Mouse (Mus musculus) gastrocnemius, postnatal 4 days (tissue): ENCODE data around the gene Radil. TPM values are rescaled to one million over a fixed set of nuclear protein-coding genes. Genes with fewer than 3 reads are reported as not detected.
A peak's percentile ranks its signal among the peaks of the same experiment; 100 is the strongest.

Source experiments
- DNase-seq, 2 experiments: peaks; one replicate each; pipeline ENCODE4 v3.0.0; 2021 to 2022; ENCODE audit warnings: low spot score in 2 of 2, mixed read lengths in 2 of 2
- long read RNA-seq, 2 experiments: library from polyadenylated mRNA; stranded (forward); transcript quantifications; one replicate each; pipeline ENCODE4 v2.0.0; 2021
- total RNA-seq, 2 experiments: library from RNA; stranded (reverse); gene quantifications; 2 replicates each; pipeline ENCODE4 v1.2.3; 2021

Gene Radil
- 1 to 10 TPM; 7.2 to 7.9 TPM for total RNA-seq
- long read RNA-seq, experiment 1, partial matches to known transcripts = 1 of 7 reads
- long read RNA-seq, experiment 1, other reads (novel, unspliced or antisense) = 3 of 7 reads
- long read RNA-seq, experiment 2, partial matches to known transcripts = 3 of 9 reads
- long read RNA-seq, experiment 2, other reads (novel, unspliced or antisense) = 2 of 9 reads

GRCm38 (mm10) chr5:142550706-142551652, at the start of gene Radil:
Gene Radil (minus strand): TSS chr5:142551098.
- peak; percentile 97 to 98 for DNase-seq

- no peak for DNase-seq
Observed at GRCm38 (mm10) chr5:142597648-142598390, 46.9 kb upstream of the Radil start.

- DNase-seq = no peak
Observed at GRCm38 (mm10) chr5:142596723-142597122, 45.8 kb upstream of the Radil start.

DNA sequence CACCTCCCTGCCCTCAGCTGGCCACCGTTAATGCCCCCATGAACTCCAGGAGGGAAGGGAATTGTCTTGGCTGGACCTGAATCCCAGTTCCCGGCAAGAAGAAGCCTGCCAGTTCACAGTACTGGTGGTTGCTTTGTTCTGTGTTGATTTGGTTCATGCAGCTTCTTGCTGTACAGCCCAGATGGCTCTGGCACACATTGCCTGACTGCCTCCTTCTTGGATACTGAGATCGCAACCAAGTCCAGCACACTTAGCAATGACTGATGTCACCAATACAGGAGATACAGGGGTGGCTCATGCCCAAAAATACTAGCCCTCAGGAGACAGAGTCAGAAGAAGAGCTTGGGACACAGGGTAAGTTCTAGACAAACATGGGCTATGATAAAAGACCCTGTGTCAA, 44.8 kb upstream of the Radil start:
- DNase-seq = no peak

DNA sequence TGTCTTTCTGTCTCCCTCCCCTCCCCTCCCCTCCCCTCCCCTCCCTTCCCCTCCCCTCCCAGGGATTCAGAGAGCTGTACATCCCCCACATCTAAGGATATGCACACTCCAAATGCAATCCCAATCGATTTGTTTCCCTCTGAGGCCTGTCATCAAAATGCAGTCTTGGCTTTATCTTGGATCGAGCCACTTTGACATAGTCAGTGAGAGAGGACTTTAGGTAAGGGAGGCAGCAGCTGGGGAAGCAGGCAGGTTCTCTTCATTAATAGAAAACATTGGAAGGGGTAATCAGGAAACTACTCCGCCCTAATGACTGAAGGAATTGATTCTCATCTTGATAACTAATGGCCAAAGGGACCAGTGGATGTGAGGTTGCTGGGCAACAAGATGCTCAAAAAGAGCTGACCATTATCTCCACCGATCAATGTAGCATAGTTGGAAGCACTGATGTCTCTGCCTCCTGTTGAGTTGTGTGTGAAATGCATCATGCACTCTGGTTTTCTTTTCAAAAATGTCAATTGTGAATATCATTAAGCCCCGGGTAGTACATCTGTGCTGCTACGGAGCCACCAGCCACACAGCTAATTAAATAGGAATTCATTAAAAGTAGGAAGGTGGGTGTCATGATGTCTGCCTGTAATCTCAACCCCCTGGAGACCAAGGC, 40.2 kb upstream of the Radil start:
- DNase-seq = no peak

DNA sequence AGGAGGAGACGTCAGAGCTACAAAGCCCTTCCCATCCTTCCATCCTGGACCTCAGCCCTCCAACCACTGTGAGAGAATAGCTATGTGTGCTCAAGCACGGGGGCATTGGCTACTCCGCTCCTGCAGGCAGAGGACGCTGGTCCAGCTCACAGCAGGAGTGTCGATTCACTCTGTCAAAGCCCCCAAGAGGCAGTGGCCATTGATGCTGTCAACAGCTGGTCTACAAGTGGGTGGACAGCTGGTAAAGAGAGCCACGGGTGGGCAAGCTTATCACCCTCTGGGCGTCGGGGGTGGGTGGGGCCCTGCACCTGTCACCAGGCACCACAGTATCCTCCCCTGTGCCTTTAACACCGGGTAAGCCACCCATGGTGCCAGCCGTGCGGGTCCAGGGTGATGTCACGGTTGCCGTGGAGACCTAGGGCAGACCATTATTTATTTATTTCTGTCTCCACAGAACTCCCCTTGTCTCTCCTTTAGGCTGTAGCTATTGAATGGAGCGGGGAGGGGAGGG, 32.8 kb upstream of the Radil start:
- DNase-seq = no peak

GRCm38 (mm10) chr5:142581517-142581916, 30.6 kb upstream of the Radil start:
- DNase-seq = peak; percentile 46 to 54

DNA sequence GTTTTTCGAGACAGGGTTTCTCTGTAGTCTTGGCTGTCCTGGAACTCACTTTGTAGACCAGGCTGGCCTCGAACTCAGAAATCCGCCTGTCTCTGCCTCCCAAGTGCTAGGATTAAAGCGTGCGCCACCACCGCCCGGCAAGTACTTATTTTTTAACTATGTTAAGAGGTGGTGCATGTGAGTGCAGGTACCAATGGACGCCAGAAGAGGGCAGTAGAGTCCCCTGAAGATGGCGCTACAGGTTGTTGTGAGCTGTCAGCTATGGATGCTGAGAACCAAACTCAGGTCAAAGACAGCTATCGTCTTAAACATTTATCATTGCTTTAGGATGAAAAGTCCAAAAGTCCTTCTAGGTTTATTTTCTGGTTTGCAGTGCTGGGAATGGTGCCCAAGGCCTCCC, 27.3 kb upstream of the Radil start:
- DNase-seq = no peak

DNA sequence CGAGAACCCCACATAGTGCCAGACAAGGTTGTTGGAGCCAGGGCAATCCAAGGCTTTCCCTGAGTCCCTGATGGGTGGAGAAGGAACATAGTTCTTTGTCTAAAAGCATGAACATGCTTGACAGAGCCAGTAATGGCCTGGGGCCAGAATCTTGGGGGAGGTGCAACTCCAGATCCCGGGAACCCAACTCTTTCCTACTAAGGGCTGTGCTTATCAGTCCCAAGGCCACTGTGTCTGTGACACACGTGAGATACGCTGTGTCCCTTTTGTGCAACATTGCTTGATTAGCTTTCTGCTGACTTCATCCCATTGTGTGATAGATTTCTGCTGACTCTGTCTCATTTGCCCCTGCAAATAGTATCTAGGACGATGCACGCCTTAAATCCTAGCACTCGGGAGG, 25.9 kb upstream of the Radil start:
- peak in 1 of 2 experiments; percentile 24 for DNase-seq

DNA sequence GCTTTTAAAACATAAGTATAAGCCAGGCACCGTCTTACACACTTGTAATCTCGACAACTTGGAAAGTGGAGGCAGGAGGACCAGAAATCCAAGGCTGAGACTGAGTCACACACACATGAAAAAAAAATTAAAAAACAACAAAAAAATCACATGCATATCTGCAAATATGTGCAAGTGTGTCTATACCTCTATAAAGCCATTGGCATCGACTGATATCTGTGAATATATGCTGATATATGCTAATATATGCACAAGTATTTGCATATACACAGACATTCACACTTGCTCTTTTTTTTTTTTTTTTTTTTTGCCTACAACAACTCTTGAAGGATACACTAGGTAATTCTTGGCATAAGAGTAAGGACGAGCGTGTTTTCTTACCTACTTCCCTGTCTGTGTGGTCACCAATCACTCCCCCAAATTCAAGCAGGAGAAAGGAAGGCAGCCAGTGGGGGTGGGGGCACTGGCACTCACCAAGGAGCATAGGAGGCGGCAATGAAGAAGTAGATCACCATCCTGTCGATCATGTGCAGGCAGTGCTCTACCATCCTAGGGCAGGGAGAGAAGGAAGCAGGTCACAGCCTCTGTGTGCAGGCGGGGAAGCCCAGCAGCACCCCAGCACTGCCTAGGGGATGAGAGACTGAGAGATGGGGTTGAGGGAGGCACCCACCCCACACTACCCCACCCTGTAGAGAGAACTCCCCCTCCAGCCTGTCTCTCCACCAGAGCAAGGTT, 23.6 kb upstream of the Radil start:
- DNase-seq = no peak

DNA sequence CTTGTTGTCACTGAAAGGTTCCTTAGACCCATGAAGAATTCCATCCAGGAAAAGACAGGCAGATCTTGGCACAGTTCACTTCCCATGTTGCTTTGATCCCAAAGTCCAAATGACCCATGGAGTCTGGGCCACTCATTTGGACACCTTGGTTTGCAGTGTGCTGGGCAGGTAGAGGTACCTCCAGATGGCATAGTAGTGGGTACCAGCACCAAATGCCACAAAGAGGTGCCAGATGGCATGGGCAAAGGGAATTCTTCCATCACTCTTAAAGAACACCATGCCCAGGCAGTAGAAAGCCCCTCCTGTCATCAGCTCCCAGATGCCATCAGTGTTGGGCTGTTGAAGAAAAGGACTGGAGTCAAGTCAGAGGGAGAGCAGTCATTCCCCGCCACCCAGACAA, 13.7 kb upstream of the Radil start:
- no peak for DNase-seq

DNA sequence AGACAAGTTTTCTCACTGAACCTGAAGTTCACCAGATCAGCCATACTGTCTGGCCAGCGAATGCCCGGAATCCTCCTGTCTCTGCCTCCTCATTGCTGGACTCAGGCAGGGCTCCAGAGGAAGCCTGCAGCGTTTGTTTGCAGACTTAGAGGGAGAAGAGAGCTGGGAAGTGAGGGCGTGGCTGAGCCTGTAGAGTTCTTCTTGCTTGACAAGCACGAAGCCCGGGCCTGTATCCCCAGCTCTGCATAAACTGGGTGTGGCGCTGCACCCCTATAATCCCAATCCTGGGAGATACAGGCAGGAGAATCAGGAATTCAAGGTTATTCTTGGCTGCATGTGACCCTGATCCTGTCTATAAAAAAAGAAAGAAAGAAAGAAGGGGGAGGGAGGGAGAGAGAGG, 9.4 kb upstream of the Radil start:
- no peak for DNase-seq

- peak; percentile 75 to 82 for DNase-seq
Observed at GRCm38 (mm10) chr5:142557397-142558067, 6.6 kb upstream of the Radil start.

- DNase-seq = no peak
Observed at GRCm38 (mm10) chr5:142556721-142557120, 5.8 kb upstream of the Radil start.

GRCm38 (mm10) chr5:142555866-142556265, 5.0 kb upstream of the Radil start:
- DNase-seq = no peak

DNA sequence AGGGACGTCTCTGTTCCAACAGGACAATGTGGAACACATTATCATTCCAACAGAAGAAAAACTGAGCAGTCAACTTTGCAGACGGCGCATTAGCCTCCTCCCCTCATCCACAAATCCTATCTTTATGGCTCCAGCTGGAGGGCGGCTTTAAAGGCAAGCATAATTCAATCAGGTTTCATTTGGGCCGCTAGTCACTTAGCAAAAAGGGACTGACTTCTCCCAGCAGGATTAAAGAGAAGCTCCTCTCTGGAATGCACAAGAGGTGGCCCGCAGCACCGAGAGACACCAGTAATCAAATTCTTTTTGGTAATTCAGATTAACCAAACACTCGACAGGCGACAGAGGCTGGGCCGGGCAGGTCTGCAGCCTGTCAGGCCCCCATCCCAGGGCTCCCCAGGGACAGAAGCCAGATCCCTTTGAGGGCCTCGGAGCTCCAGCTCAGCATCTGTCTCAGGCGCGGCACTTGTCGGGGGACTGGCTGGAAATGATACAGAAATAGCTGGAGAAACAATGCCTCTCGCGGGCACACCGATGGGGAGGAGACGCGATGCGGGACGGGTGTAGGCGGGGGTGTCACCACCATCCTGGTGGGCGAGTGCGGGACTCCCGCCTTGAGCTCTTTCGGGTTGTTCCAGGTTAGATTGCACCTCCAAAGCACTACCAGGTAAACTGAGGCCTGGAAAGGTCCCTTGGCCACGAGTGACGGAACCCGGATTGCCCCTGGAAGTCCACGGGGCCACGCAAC, 765 bp downstream of the Radil start:
- peak; percentile 29 to 57 for DNase-seq

DNA sequence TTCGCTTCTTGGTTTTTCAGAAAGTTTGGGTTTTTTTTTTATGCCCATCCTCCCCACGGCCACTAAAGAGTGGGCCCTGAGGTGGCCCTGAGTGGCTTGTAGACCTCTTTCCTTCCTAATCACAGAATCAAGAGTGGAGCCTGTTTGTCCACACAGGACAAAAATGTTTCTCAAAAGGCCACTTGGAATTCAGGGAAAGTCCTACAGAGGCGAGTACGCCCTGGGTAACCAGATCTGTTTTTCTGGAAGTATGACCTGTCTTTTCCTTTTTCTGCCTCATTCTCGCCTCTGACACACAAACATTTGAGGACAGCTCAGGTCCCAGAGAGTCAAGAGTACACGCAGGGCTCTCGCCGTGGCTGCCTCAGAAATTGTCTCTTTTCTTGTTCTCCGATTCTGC, 1.5 kb downstream of the Radil start:
- DNase-seq = no peak

DNA sequence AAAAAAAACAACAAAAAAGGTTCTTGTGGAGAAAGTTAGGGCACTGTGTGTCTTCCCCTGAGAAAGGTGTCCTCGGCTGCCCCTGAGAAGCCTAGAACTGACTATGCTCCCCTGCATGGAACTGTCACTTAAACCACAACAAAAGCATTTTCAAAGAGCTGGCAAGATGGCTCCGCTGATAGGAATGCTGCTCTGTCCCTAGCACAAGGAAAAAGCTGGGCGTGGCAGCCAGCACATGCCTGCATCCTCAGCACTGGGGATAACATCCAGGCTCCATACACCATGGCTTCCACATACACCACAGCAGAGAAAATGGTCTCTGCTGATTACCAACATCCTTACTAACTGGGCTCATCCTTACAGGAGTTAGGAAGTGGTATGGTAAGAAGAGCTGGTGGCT, 3.8 kb downstream of the Radil start:
- no peak for DNase-seq

- no peak for DNase-seq
Observed at GRCm38 (mm10) chr5:142546344-142546743, 4.6 kb downstream of the Radil start.
